Mouse (Mus musculus) kidney, adult 2 months (tissue): ENCODE measurements around the gene Epb42. TPM values are rescaled to one million over a fixed set of nuclear protein-coding genes. Genes with fewer than 3 reads are reported as not detected.
"Not testable (repeated sequence)": the region's sequence is repeated elsewhere in the genome, so short reads cannot be mapped to it uniquely, and the experiment has no call there.

Experiments
- DNase-seq: peaks from one replicate; pipeline ENCODE4 v3.0.0; 2021
- H3K27ac ChIP-seq: fragments of 200-500 bp; 2 replicates; pipeline ENCODE4 v1.5.1; 2012; ENCODE audit warnings: low read depth, low read length, control low read depth, inconsistent platforms; ENCODE audit not compliant: insufficient read depth
- H3K27me3 ChIP-seq: fragments of 200-500 bp; replicated peaks from 2 replicates; pipeline ENCODE4 v1.6.1; 2012; ENCODE audit warnings: mild to moderate bottlenecking, moderate library complexity, low read length, inconsistent platforms; ENCODE audit not compliant: control insufficient read depth, insufficient read depth
- H3K36me3 ChIP-seq: fragments of 200-500 bp; 2 replicates; pipeline ENCODE4 v1.6.1; 2012; ENCODE audit warnings: mild to moderate bottlenecking, moderate library complexity, low read length, inconsistent platforms; ENCODE audit not compliant: control insufficient read depth, insufficient read depth
- H3K4me1 ChIP-seq: fragments of 200-500 bp; 2 replicates; pipeline ENCODE4 v1.6.1; 2011; ENCODE audit warnings: low read length; ENCODE audit not compliant: control insufficient read depth, insufficient read depth
- H3K4me3 ChIP-seq: fragments of 200-500 bp; 2 replicates; pipeline ENCODE4 v1.5.1; 2011; ENCODE audit warnings: mild to moderate bottlenecking, low read depth, low read length, control low read depth; ENCODE audit not compliant: insufficient read depth
- CTCF ChIP-seq: fragments of 200-500 bp; conservative IDR thresholded peaks from 2 replicates; pipeline ENCODE4 v1.5.1; 2011; ENCODE audit warnings: low read depth, mild to moderate bottlenecking, control low read depth, low read length, moderate library complexity, mixed read lengths; ENCODE audit not compliant: insufficient read depth, insufficient read length
- POLR2A ChIP-seq: fragments of 200-500 bp; IDR thresholded peaks from one replicate; pipeline ENCODE4 v1.6.1; 2011; ENCODE audit warnings: low read depth, low read length, control low read depth
- WGBS: fragments of 180-500 bp; shearing (Covaris S2); methylation state at CpG from one replicate; pipeline ENCODE4 v1.1.7; 2018; 5-methylcytosine and 5-hydroxymethylcytosine counted together
- polyA plus RNA-seq: library from polyadenylated mRNA; depleted of rRNA; stranded (reverse); fragments of >200 nt; gene quantifications from 2 replicates; pipeline ENCODE4 v1.2.3, GENCODE M21; 2012; rRNA removed

Gene Epb42
- polyA plus RNA-seq, 1 experiment, result 0.38 TPM

- no peak for TF ChIP-seq POLR2A
- TF ChIP-seq CTCF, result 0 out of 2 replicates have a peak, but pooled peaks have one; percentile 21
- H3K27ac ChIP-seq, result no peak overlapping the region; the same call in 1 of the 2 replicates
- peaks cover 3% of the 10 kb centered on the region; the same call in 1 of the 2 replicates for H3K4me1 ChIP-seq
- 67% methylated on average over 4 of the region's 4 CpGs for WGBS
- H3K27me3 ChIP-seq, result no peaks in the 10 kb centered on the region
- H3K4me3 ChIP-seq, result no peak overlapping the region; the same call in 1 of the 2 replicates
- peak; percentile 21 for DNase-seq
- H3K36me3 ChIP-seq, result no peaks in the 10 kb centered on the region
Observed at GRCm38 (mm10) chr2:120976308-120976707, 60.6 kb downstream of the Epb42 start.

GRCm38 (mm10) chr2:120972964-120973363 lies 63.9 kb downstream of the Epb42 start:
- Histone ChIP-seq H3K4me3 (no peak overlapping the region), H3K36me3 (no peaks in the 10 kb centered on the region), H3K27me3 (no peaks in the 10 kb centered on the region), H3K27ac (no peak overlapping the region), H3K4me1 (peaks cover 5% of the 10 kb centered on the region; the same call in 1 of the 2 replicates)
- DNase-seq, result no peak
- WGBS, result 19% methylated on average over 5 of the region's 5 CpGs
- TF ChIP-seq CTCF, result no peak

- not testable (repeated sequence) for H3K27ac ChIP-seq, DNase-seq, H3K4me3 ChIP-seq, H3K4me1 ChIP-seq, H3K27me3 ChIP-seq, H3K36me3 ChIP-seq
- WGBS, result 98% methylated on average over 8 of the region's 8 CpGs
Observed at GRCm38 (mm10) chr2:120972257-120972656, 64.6 kb downstream of the Epb42 start.

GRCm38 (mm10) chr2:120971766-120972165 lies 65.1 kb downstream of the Epb42 start:
- TF ChIP-seq CTCF (no peak), POLR2A (no peak)
- WGBS, result 93% methylated on average over 4 of the region's 4 CpGs
- DNase-seq, result no peak
- H3K36me3 ChIP-seq, result no peaks in the 10 kb centered on the region
- no peak overlapping the region for H3K27ac ChIP-seq
- H3K4me1 ChIP-seq, result peaks cover 4% of the 10 kb centered on the region; the same call in 1 of the 2 replicates
- no peaks in the 10 kb centered on the region for H3K27me3 ChIP-seq
- no peak overlapping the region for H3K4me3 ChIP-seq

GRCm38 (mm10) chr2:120970559-120971080 lies 66.3 kb downstream of the Epb42 start, which contains the start of gene Ubr1:
Ubr1 (minus strand) TSS chr2:120970715.
- H3K27me3 ChIP-seq, result no peaks in the 10 kb centered on the region
- WGBS, result 1% methylated on average over 39 of the region's 39 CpGs
- H3K27ac ChIP-seq, result peak within 1 kb of the TSS; percentile 68
- DNase-seq, result peak; percentile 92
- peak within 1 kb of the TSS; percentile 90 for H3K4me3 ChIP-seq
- H3K36me3 ChIP-seq, result no peaks in the 10 kb centered on the region
- TF ChIP-seq POLR2A, result peak; percentile 93
- TF ChIP-seq CTCF, result no peak
- H3K4me1 ChIP-seq, result peaks cover 4% of the 10 kb centered on the region; the same call in 1 of the 2 replicates

- no peaks in the 10 kb centered on the region for H3K36me3 ChIP-seq
- no peak for TF ChIP-seq CTCF
- TF ChIP-seq POLR2A, result no peak
- DNase-seq, result no peak
- WGBS, result under 1% methylated on average over 23 of the region's 23 CpGs
- peak overlapping the region; percentile 20 for H3K27ac ChIP-seq
- peaks cover 4% of the 10 kb centered on the region; the same call in 1 of the 2 replicates for H3K4me1 ChIP-seq
- no peaks in the 10 kb centered on the region for H3K27me3 ChIP-seq
- H3K4me3 ChIP-seq, result peak overlapping the region; percentile 90
Observed at GRCm38 (mm10) chr2:120970045-120970539, 66.8 kb downstream of the Epb42 start.

Other genes starting within 250 kb of the Epb42 start
- 14.8 and 18.4 TPM in 2 replicates for gene Cdan1, start 186.9 kb downstream of the Epb42 start, polyA plus RNA-seq
- gene Ttbk2, start 186.5 kb downstream of the Epb42 start, polyA plus RNA-seq, result 2.6 and 2.9 TPM in 2 replicates
- gene Ubr1, start 66.4 kb downstream of the Epb42 start, polyA plus RNA-seq, result 22.0 and 23.0 TPM in 2 replicates
- gene Tmem62, start 60.1 kb downstream of the Epb42 start, polyA plus RNA-seq, result 9.2 and 10.0 TPM in 2 replicates
- 34.5 and 40.7 TPM in 2 replicates for gene Ccndbp1, start 28.7 kb downstream of the Epb42 start, polyA plus RNA-seq
- 0.06 and 0.08 TPM in 2 replicates for gene Tgm5, start 48.8 kb upstream of the Epb42 start, polyA plus RNA-seq
- gene Tgm7, start 72.7 kb upstream of the Epb42 start, polyA plus RNA-seq, result 0.08 and 0.15 TPM in 2 replicates
- gene Adal, start 103.4 kb upstream of the Epb42 start, polyA plus RNA-seq, result 5.6 and 8.0 TPM in 2 replicates
- gene Lcmt2, start 103.6 kb upstream of the Epb42 start, polyA plus RNA-seq, result 9.8 and 11.6 TPM in 2 replicates
- 25.8 and 29.7 TPM in 2 replicates for gene Tubgcp4, start 133.6 kb upstream of the Epb42 start, polyA plus RNA-seq
- gene Zscan29, start 134.1 kb upstream of the Epb42 start, polyA plus RNA-seq, result 4.8 and 5.8 TPM in 2 replicates
- gene Trp53bp1, start 234.3 kb upstream of the Epb42 start, polyA plus RNA-seq, result 16.3 and 18.5 TPM in 2 replicates